Mouse (Mus musculus) left cerebral cortex, adult 11 months (tissue): ENCODE measurements around the gene Hnrnpc.
"Not testable (repeated sequence)": the region's sequence is repeated elsewhere in the genome, so short reads cannot be mapped to it uniquely, and the experiment has no call there.

Experiments used
- DNase-seq: peaks from one replicate; pipeline ENCODE4 v3.0.0; 2022; ENCODE audit warnings: low spot score

Gene Hnrnpc

GRCm38 (mm10) chr14:52101285-52102157 is 2.3 kb downstream of the Hnrnpc start:
- DNase-seq, result no peak

- DNase-seq, result no peak
Measured at GRCm38 (mm10) chr14:52100170-52100960, 3.5 kb downstream of the Hnrnpc start.

GRCm38 (mm10) chr14:52099563-52099962 is 4.3 kb downstream of the Hnrnpc start:
- no peak for DNase-seq

GRCm38 (mm10) chr14:52098387-52098786 is 5.4 kb downstream of the Hnrnpc start:
- DNase-seq, result not testable (repeated sequence)

GRCm38 (mm10) chr14:52097191-52097590 is 6.6 kb downstream of the Hnrnpc start:
- DNase-seq, result not testable (repeated sequence)

- no peak for DNase-seq
Measured at GRCm38 (mm10) chr14:52094533-52094932, 9.3 kb downstream of the Hnrnpc start.

GRCm38 (mm10) chr14:52083083-52083482 is 20.7 kb downstream of the Hnrnpc start:
- no peak for DNase-seq

GRCm38 (mm10) chr14:52071599-52072137 is 32.2 kb downstream of the Hnrnpc start:
- DNase-seq, result no peak

GRCm38 (mm10) chr14:52066135-52066534 is 37.7 kb downstream of the Hnrnpc start:
- DNase-seq, result no peak

GRCm38 (mm10) chr14:52061798-52062197 is 42.0 kb downstream of the Hnrnpc start:
- DNase-seq, result no peak

GRCm38 (mm10) chr14:52060800-52061199 is 43.0 kb downstream of the Hnrnpc start:
- DNase-seq, result no peak

GRCm38 (mm10) chr14:52059982-52060381 is 43.8 kb downstream of the Hnrnpc start:
- no peak for DNase-seq

- not testable (repeated sequence) for DNase-seq
Measured at GRCm38 (mm10) chr14:52052720-52053119, 51.1 kb downstream of the Hnrnpc start.

GRCm38 (mm10) chr14:52045966-52046565 is 57.8 kb downstream of the Hnrnpc start:
- DNase-seq, result no peak

- DNase-seq, result no peak
Measured at GRCm38 (mm10) chr14:52044901-52045678, 58.7 kb downstream of the Hnrnpc start.

GRCm38 (mm10) chr14:52043446-52043845 is 60.4 kb downstream of the Hnrnpc start:
- no peak for DNase-seq

- DNase-seq, result not testable (repeated sequence)
Measured at GRCm38 (mm10) chr14:52042359-52042758, 61.5 kb downstream of the Hnrnpc start, which contains the start of gene Olfr221. Gene Olfr221 (minus strand): TSS chr14:52042459.

- DNase-seq, result no peak
Measured at GRCm38 (mm10) chr14:52039332-52039731, 64.5 kb downstream of the Hnrnpc start.

GRCm38 (mm10) chr14:52035926-52036325 is 67.9 kb downstream of the Hnrnpc start:
- no peak for DNase-seq

- DNase-seq, result no peak
Measured at GRCm38 (mm10) chr14:52026342-52026741, 77.5 kb downstream of the Hnrnpc start.

GRCm38 (mm10) chr14:52024133-52024532 is 79.7 kb downstream of the Hnrnpc start:
- no peak for DNase-seq
